ENCODE assay signal across 14 mouse cellular contexts in genomic region chr4:106700798-106701197, GRCm38 (mm10). TPM values are rescaled to one million over a fixed set of nuclear protein-coding genes. Genes with fewer than 3 reads are reported as not detected.
A peak's percentile ranks its signal among the peaks of the same experiment; 100 is the strongest.
DNase-seq lines count a peak whose midpoint lies in the region; ATAC-seq lines count a peak whose summit lies in the region.
"Had no signal": no experiment of that assay in that cellular context is flagged by ENCODE, and none has a peak within 500 bp of the region (broad histone marks: within the 10 kb centered on the region; RNA-seq: fewer than 3 reads in every experiment).

No protein-coding gene starts in this region.

- no peak overlapping the region for H3K9ac ChIP-seq in midbrain, embryonic 13.5 days (replicated peaks)
- no peak overlapping the region; the same call in 1 of the 2 replicates for H3K9ac ChIP-seq in hindbrain, embryonic 16.5 days (ENCODE audit: low read depth, low read length)
- no peak overlapping the region for H3K9ac ChIP-seq in neural tube, embryonic 14.5 days (replicated peaks; ENCODE audit: low read depth, low read length)

- H3K4me3 ChIP-seq in midbrain, embryonic 13.5 days (replicated peaks), result no peak overlapping the region
- no peak overlapping the region for H3K4me3 ChIP-seq in midbrain, embryonic 10.5 days
- H3K4me3 ChIP-seq in hindbrain, embryonic 16.5 days (ENCODE audit: low read length), result no peak overlapping the region
- H3K4me3 ChIP-seq in neural tube, embryonic 14.5 days (ENCODE audit: low read depth, low read length), result no peak overlapping the region

- no peak overlapping the region for H3K4me2 ChIP-seq in midbrain, embryonic 13.5 days (replicated peaks)
- 0 out of 2 replicates have a peak overlapping the region, but pooled peaks have one; percentile 14 for H3K4me2 ChIP-seq in hindbrain, embryonic 16.5 days (ENCODE audit: low read length)
- no peak overlapping the region for H3K4me2 ChIP-seq in neural tube, embryonic 14.5 days (ENCODE audit: low read depth, low read length)

- 51% methylated on average over 4 of the region's 4 CpGs for WGBS in midbrain, embryonic 13.5 days
- 69% methylated on average over 4 of the region's 4 CpGs for WGBS in midbrain, embryonic 10.5 days
- 39% methylated on average over 4 of the region's 4 CpGs for whole genome bisulfite sequencing in hindbrain, embryonic 16.5 days
- 28% methylated on average over 4 of the region's 4 CpGs for WGBS in neural tube, embryonic 14.5 days

- no peak for DNase-seq in frontal cortex, postnatal 25 days (ENCODE audit: low spot score in 2 of 2)
- DNase-seq in midbrain, embryonic 10.5 days (ENCODE audit: low spot score), result no peak
- DNase-seq in thymus, postnatal 0 days (ENCODE audit: low spot score), result no peak
- no peak for DNase-seq in cerebellum, adult 18-20 months
- DNase-seq: B cell, adult 2 months; gastrocnemius, postnatal 14 days; liver; thymus, postnatal 36 days had no signal

- no peaks in the 10 kb centered on the region for H3K9me3 ChIP-seq in midbrain, embryonic 13.5 days
- H3K9me3 ChIP-seq in midbrain, embryonic 10.5 days (replicated peaks), result no peaks in the 10 kb centered on the region
- H3K9me3 ChIP-seq in hindbrain, embryonic 16.5 days (ENCODE audit: control insufficient read depth, low read length), result no peaks in the 10 kb centered on the region
- H3K9me3 ChIP-seq in neural tube, embryonic 14.5 days (ENCODE audit: control insufficient read depth, low read length), result no peaks in the 10 kb centered on the region

- peak; percentile 18 for ATAC-seq in frontal cortex, adult (ENCODE audit: low TSS enrichment)
- ATAC-seq in midbrain, embryonic 13.5 days, result peak; percentile 31; the same call in 1 of the 2 replicates
- no peak for ATAC-seq in hindbrain, embryonic 16.5 days
- no peak for ATAC-seq in neural tube, embryonic 14.5 days (ENCODE audit: low read depth)

- peaks cover 8% of the 10 kb centered on the region for H3K27me3 ChIP-seq in midbrain, embryonic 13.5 days
- H3K27me3 ChIP-seq in midbrain, embryonic 10.5 days (ENCODE audit: low read depth, poor library complexity, severe bottlenecking), result peaks cover 27% of the 10 kb centered on the region
- no peaks in the 10 kb centered on the region for H3K27me3 ChIP-seq in hindbrain, embryonic 16.5 days (replicated peaks; ENCODE audit: control insufficient read depth, insufficient read depth, low read length)
- no peaks in the 10 kb centered on the region for H3K27me3 ChIP-seq in neural tube, embryonic 14.5 days (ENCODE audit: control insufficient read depth, insufficient read depth, low read length)

- H3K27ac ChIP-seq in midbrain, embryonic 13.5 days, result peak overlapping the region; percentile 75
- H3K27ac ChIP-seq in midbrain, embryonic 10.5 days (replicated peaks), result no peak overlapping the region
- peak overlapping the region; percentile 57 for H3K27ac ChIP-seq in hindbrain, embryonic 16.5 days (ENCODE audit: low read depth, low read length)
- H3K27ac ChIP-seq in neural tube, embryonic 14.5 days (ENCODE audit: low read depth, low read length), result peak overlapping the region; percentile 60; the same call in 1 of the 2 replicates
- H3K27ac ChIP-seq: kidney, postnatal 0 days had no signal

- H3K36me3 ChIP-seq in midbrain, embryonic 13.5 days, result no peaks in the 10 kb centered on the region
- H3K36me3 ChIP-seq in midbrain, embryonic 10.5 days, result no peaks in the 10 kb centered on the region
- no peaks in the 10 kb centered on the region for H3K36me3 ChIP-seq in hindbrain, embryonic 16.5 days (ENCODE audit: control insufficient read depth, insufficient read depth, low read length)
- no peaks in the 10 kb centered on the region for H3K36me3 ChIP-seq in neural tube, embryonic 14.5 days (ENCODE audit: control insufficient read depth, insufficient read depth, low read length)

- peaks cover 41% of the 10 kb centered on the region for H3K4me1 ChIP-seq in midbrain, embryonic 13.5 days (replicated peaks)
- peaks cover 36% of the 10 kb centered on the region for H3K4me1 ChIP-seq in midbrain, embryonic 10.5 days
- peaks cover 32% of the 10 kb centered on the region for H3K4me1 ChIP-seq in hindbrain, embryonic 16.5 days (ENCODE audit: control insufficient read depth, insufficient read depth, low read depth, low read length)
- H3K4me1 ChIP-seq in neural tube, embryonic 14.5 days (ENCODE audit: control insufficient read depth, insufficient read depth, low read length), result peaks cover 25% of the 10 kb centered on the region; the same call in 1 of the 2 replicates

RNA-seq across cellular contexts. Expression of gene Ttc4, which starts 22.1 kb away (rescaled TPM):
- 118 and 119 TPM in 2 replicates for polyA plus RNA-seq in midbrain, embryonic 13.5 days (2015; fragmentation: Nextera tagmentation; extraction: Ambion mirVana)
- 113 and 119 TPM in 2 replicates for polyA plus RNA-seq in midbrain, embryonic 10.5 days (2016; fragmentation: Nextera tagmentation; extraction: Ambion mirVana)
- polyA plus RNA-seq in hindbrain, embryonic 16.5 days (2015; fragmentation: Nextera tagmentation; extraction: Ambion mirVana), result 140 and 152 TPM in 2 replicates
- 128 and 134 TPM in 2 replicates for polyA plus RNA-seq in neural tube, embryonic 14.5 days (2014; fragmentation: Nextera tagmentation; extraction: Ambion mirVana)
- polyA plus RNA-seq in thymus, postnatal 0 days (2015; fragmentation: Nextera tagmentation; extraction: Ambion mirVana), result 61.4 TPM in 2 replicates

RNA-seq across cellular contexts. Expression of gene Mroh7, which starts 29.9 kb away (rescaled TPM):
- 0.17 and 0.22 TPM in 2 replicates for polyA plus RNA-seq in midbrain, embryonic 13.5 days (2015; fragmentation: Nextera tagmentation; extraction: Ambion mirVana)
- 0.04 and 0.05 TPM in 2 replicates for polyA plus RNA-seq in midbrain, embryonic 10.5 days (2016; fragmentation: Nextera tagmentation; extraction: Ambion mirVana)
- 0.41 and 1.2 TPM in 2 replicates for polyA plus RNA-seq in hindbrain, embryonic 16.5 days (2015; fragmentation: Nextera tagmentation; extraction: Ambion mirVana)
- polyA plus RNA-seq in neural tube, embryonic 14.5 days (2014; fragmentation: Nextera tagmentation; extraction: Ambion mirVana), result 1.1 and 1.4 TPM in 2 replicates
- polyA plus RNA-seq in thymus, postnatal 0 days (2015; fragmentation: Nextera tagmentation; extraction: Ambion mirVana), result not detected in 2 replicates

RNA-seq across cellular contexts. Expression of gene Fam151a, which starts 32.9 kb away (rescaled TPM):
- not detected in 2 replicates for polyA plus RNA-seq in midbrain, embryonic 13.5 days (2015; fragmentation: Nextera tagmentation; extraction: Ambion mirVana)
- not detected in 2 replicates for polyA plus RNA-seq in midbrain, embryonic 10.5 days (2016; fragmentation: Nextera tagmentation; extraction: Ambion mirVana)
- polyA plus RNA-seq in hindbrain, embryonic 16.5 days (2015; fragmentation: Nextera tagmentation; extraction: Ambion mirVana), result not detected in 2 replicates
- not detected in 2 replicates for polyA plus RNA-seq in neural tube, embryonic 14.5 days (2014; fragmentation: Nextera tagmentation; extraction: Ambion mirVana)
- polyA plus RNA-seq in thymus, postnatal 0 days (2015; fragmentation: Nextera tagmentation; extraction: Ambion mirVana), result 0.21 and 0.22 TPM in 2 replicates
- polyA plus RNA-seq: heart, postnatal 0 days had no signal

RNA-seq across cellular contexts. Expression of gene Pars2, which starts 49.9 kb away (rescaled TPM):
- polyA plus RNA-seq in midbrain, embryonic 13.5 days (2015; fragmentation: Nextera tagmentation; extraction: Ambion mirVana), result 9.9 and 10.5 TPM in 2 replicates
- 16.2 and 16.5 TPM in 2 replicates for polyA plus RNA-seq in midbrain, embryonic 10.5 days (2016; fragmentation: Nextera tagmentation; extraction: Ambion mirVana)
- polyA plus RNA-seq in hindbrain, embryonic 16.5 days (2015; fragmentation: Nextera tagmentation; extraction: Ambion mirVana), result 9.3 and 10.8 TPM in 2 replicates
- polyA plus RNA-seq in neural tube, embryonic 14.5 days (2014; fragmentation: Nextera tagmentation; extraction: Ambion mirVana), result 8.8 and 9.9 TPM in 2 replicates
- 12.7 and 13.9 TPM in 2 replicates for polyA plus RNA-seq in thymus, postnatal 0 days (2015; fragmentation: Nextera tagmentation; extraction: Ambion mirVana)

Comparison
In these comparisons a context has a peak if more than half of its experiments do, and no peak if none do; other contexts are left out.
1. ATAC-seq: peak in frontal cortex, adult (single experiment) and midbrain, embryonic 13.5 days (single experiment); none in hindbrain, embryonic 16.5 days (single experiment) and neural tube, embryonic 14.5 days (single experiment).